Mouse (Mus musculus) activated CD4-positive, CD25-positive, alpha-beta regulatory T cell, adult 4 months (primary cell): Measurements from ENCODE around the gene Shisa5. TPM values are rescaled to one million over a fixed set of nuclear protein-coding genes. Genes with fewer than 3 reads are reported as not detected.
A peak's percentile ranks its signal among the peaks of the same experiment; 100 is the strongest.

Experiments used
- ATAC-seq: one replicate; pipeline ENCODE4 v1.8.0; 2017
- polyA plus RNA-seq, 2 experiments: library from polyadenylated mRNA; unstranded; fragments of 100-300 nt; shearing (Covaris generic); gene quantifications; one replicate each; pipeline ENCODE4 v1.2.1; 2017

The Shisa5 gene
- polyA plus RNA-seq, 2 experiments from 2014 or later = 2,345 to 2,363 TPM

GRCm38 (mm10) chr9:109022866-109023685 lies 15.3 kb upstream of the Shisa5 start:
- ATAC-seq = no peak

GRCm38 (mm10) chr9:109027521-109027920 lies 10.8 kb upstream of the Shisa5 start:
- ATAC-seq = no peak

- no peak for ATAC-seq
Measured at GRCm38 (mm10) chr9:109028421-109028820, 9.9 kb upstream of the Shisa5 start.

GRCm38 (mm10) chr9:109028919-109029318 lies 9.4 kb upstream of the Shisa5 start:
- ATAC-seq = no peak

- ATAC-seq = no peak
Measured at GRCm38 (mm10) chr9:109030312-109030711, 8.1 kb upstream of the Shisa5 start.

GRCm38 (mm10) chr9:109031001-109031400 lies 7.4 kb upstream of the Shisa5 start:
- ATAC-seq = no peak

- no peak for ATAC-seq
Measured at GRCm38 (mm10) chr9:109031686-109032085, 6.7 kb upstream of the Shisa5 start.

GRCm38 (mm10) chr9:109032435-109032834 lies 5.9 kb upstream of the Shisa5 start:
- no peak for ATAC-seq

GRCm38 (mm10) chr9:109038901-109039364 lies 568 bp downstream of the Shisa5 start:
- peak; percentile 14 for ATAC-seq

- no peak for ATAC-seq
Measured at GRCm38 (mm10) chr9:109039681-109040080, 1.3 kb downstream of the Shisa5 start.

GRCm38 (mm10) chr9:109040216-109040615 lies 1.9 kb downstream of the Shisa5 start:
- ATAC-seq = no peak

- ATAC-seq = no peak
Measured at GRCm38 (mm10) chr9:109040906-109041305, 2.5 kb downstream of the Shisa5 start.

- ATAC-seq = no peak
Measured at GRCm38 (mm10) chr9:109041351-109041750, 3.0 kb downstream of the Shisa5 start.

GRCm38 (mm10) chr9:109046306-109046705 lies 7.9 kb downstream of the Shisa5 start:
- peak; percentile 18 for ATAC-seq

GRCm38 (mm10) chr9:109049316-109049715 lies 11.0 kb downstream of the Shisa5 start:
- no peak for ATAC-seq

- no peak for ATAC-seq
Measured at GRCm38 (mm10) chr9:109049996-109050673, 11.8 kb downstream of the Shisa5 start.

GRCm38 (mm10) chr9:109050674-109050997 lies 12.3 kb downstream of the Shisa5 start:
- no peak for ATAC-seq

- peak; percentile 50 for ATAC-seq
Measured at GRCm38 (mm10) chr9:109051011-109051501, 12.7 kb downstream of the Shisa5 start.

- peak; percentile 47 for ATAC-seq
Measured at GRCm38 (mm10) chr9:109051651-109052489, 13.5 kb downstream of the Shisa5 start.

- peak; percentile 31 for ATAC-seq
Measured at GRCm38 (mm10) chr9:109052490-109053260, 14.3 kb downstream of the Shisa5 start.

GRCm38 (mm10) chr9:109053366-109053765 lies 15.0 kb downstream of the Shisa5 start:
- ATAC-seq = no peak

GRCm38 (mm10) chr9:109053851-109054250 lies 15.5 kb downstream of the Shisa5 start:
- ATAC-seq = no peak
